Mouse (Mus musculus) brain, embryonic 14.5 days (tissue): ENCODE measurements at regions not wholly inside any gene's neighbourhood (a gene's known extent, or its start where the extent isn't known, plus 50 kb on each side); places are given as distances from the start of the nearest gene placed in this dataset.
A peak's percentile ranks its signal among the peaks of the same experiment; 100 is the strongest.

ENCODE experiments used
- DNase-seq: peaks from one replicate; pipeline ENCODE4 v3.0.0-alpha.2; 2011; ENCODE audit warnings: low read depth
- CTCF ChIP-seq: fragments of 200-500 bp; IDR thresholded peaks from 2 replicates; pipeline ENCODE4 v1.5.1; 2012; ENCODE audit warnings: inconsistent platforms, mild to moderate bottlenecking, moderate library complexity, borderline replicate concordance; ENCODE audit not compliant: insufficient read depth, insufficient read length; ENCODE audit errors: extremely low read depth
- POLR2A ChIP-seq: fragments of 200-500 bp; IDR thresholded peaks from 2 replicates; pipeline ENCODE4 v1.6.1; 2012; ENCODE audit warnings: mild to moderate bottlenecking, inconsistent platforms, borderline replicate concordance; ENCODE audit not compliant: poor library complexity, insufficient read depth, insufficient read length, severe bottlenecking; ENCODE audit errors: extremely low read depth

- TF ChIP-seq POLR2A (no peak), CTCF (no peak)
These were observed 106.5 kb upstream of the Sgk1 start for GRCm38 (mm10) chr10:21775441-21775840.

DNA sequence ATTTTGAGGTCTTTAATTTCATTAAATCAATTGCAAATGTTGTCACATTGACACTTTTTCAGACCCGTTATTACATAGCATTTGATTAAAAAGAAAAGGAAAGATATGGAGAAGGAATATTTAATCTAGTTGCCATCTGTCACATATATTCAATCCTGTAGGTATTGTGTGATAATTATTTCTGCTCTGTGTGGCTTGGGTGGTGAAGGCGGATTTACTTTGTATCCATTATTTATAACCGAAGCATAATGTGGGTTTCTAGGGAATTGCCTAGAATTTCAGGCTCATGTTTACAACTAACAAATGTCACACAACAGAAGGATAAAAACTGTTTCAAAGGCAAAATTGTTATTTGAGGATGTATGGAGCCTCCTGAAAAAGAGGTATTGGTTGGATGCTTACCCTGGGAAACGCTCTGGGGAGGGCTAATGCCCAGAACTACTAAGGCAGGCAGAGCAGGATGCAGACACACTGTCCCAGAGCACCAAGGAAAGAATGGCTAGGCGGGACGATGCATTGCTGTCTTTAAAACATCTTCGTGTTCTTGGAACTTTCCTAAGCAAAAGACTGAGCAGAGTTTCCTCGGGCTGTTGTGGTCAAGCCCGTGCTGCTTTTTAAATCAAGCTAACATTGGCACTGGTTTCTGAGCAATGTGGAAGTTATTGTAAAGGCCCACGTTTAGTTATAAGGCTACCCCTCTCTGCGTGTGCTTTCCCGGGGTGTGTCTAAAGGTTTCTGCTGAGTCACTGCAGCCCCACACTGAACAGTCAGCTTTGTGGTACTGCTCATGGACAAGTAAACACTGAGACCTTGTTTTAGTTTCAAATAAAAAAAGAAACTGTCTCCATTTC, 105.8 kb upstream of the Sgk1 start:
- no peak for TF ChIP-seq CTCF
- TF ChIP-seq POLR2A = no peak
- peak; percentile 52 for DNase-seq

More at GRCm38 (mm10) chr10:21775441-21775840, 106.5 kb upstream of the Sgk1 start:
- no peak for DNase-seq

GRCm38 (mm10) chr10:21776762-21777080, 105.3 kb upstream of the Sgk1 start:
- TF ChIP-seq POLR2A (no peak), CTCF (no peak)
- DNase-seq = no peak

GRCm38 (mm10) chr10:21777103-21777502, 104.9 kb upstream of the Sgk1 start:
- TF ChIP-seq CTCF = no peak
- no peak for TF ChIP-seq POLR2A
- no peak for DNase-seq

DNA sequence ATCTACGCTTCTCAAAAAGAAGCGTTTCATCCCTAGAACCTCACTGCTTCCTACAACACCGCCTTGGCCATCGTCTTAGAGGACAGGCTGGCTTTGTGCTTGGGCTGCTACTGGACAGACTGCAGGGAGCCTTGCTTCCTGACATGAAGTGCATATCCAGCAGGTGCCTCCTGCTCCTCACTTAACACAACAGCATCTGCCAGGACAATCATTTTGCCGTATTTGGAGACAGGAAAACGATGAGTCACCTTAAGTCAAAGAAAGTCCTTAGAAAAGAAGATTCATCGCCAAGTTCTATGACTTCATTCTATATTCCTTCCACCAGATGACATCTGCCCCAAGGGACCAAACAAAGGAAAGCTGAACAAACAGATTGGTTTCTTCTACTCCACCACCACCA, 98.5 kb upstream of the Sgk1 start:
- TF ChIP-seq CTCF (no peak), POLR2A (no peak)
- no peak for DNase-seq

DNA sequence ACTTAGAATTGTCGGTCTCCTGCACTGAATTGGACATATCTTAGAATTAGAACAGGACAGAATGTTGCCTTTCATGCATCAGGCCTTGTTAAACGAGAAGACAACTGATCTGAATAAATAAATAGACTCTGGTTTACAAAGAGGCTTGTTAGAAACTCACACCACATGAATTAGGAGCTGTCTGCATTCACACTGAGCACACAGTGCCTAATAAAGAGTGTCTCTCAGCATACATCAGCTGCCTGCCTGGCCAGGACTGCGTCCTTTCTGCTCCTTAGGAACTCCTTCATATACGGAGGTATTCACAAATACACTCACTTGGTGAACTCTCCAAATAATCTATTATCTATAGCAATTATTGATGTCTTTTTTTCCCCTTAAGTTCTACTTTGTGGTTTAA, 96.9 kb upstream of the Sgk1 start:
- no peak for TF ChIP-seq POLR2A
- no peak for TF ChIP-seq CTCF
- peak; percentile 56 for DNase-seq

DNA sequence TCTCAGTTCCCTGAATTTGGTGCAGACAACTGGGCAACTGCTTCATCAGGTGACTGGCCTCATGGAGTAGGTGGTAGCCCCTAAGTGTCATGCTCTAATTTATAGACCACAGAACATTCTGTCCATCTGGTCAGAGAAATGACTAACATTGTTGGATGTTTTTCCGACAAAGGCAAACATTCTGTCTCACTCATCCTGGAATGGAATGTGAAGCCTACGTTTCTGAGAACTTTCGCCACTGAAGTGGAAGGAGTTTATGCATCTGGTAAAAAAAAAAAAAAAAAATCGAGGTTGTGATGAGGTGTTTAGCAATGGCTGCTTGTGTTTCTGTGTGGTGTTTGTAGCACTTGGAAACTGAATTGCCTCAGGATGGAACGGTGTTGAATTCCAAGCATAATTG, 96.2 kb upstream of the Sgk1 start:
- TF ChIP-seq CTCF (no peak), POLR2A (no peak)
- DNase-seq = no peak

GRCm38 (mm10) chr10:21789847-21790530, 92.0 kb upstream of the Sgk1 start:
- no peak for TF ChIP-seq POLR2A
- no peak for TF ChIP-seq CTCF
- no peak for DNase-seq

DNA sequence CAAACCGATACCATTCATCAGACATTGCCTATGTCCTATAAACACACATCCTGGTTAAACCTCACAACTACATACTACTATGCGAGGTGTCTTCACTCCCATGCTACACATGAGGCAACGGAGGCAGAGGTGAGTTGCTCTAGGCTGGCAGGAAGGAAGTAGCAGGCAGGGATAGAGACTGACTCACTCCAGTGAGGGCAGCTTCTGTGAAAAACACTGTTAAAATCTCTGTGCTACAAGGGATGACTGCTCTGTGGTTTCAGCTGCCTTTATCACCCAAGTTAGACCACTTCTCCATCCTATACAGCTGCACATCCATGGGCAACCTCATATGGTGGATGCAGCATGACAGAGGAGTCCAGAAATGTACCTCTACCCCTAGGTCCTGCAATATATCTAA, 91.0 kb upstream of the Sgk1 start:
- DNase-seq = no peak
- TF ChIP-seq POLR2A (no peak), CTCF (no peak)

- DNase-seq = peak; percentile 45
- TF ChIP-seq CTCF (no peak), POLR2A (no peak)
These were observed 89.6 kb upstream of the Sgk1 start for GRCm38 (mm10) chr10:21792431-21792830.

GRCm38 (mm10) chr10:21793641-21794040, 88.3 kb upstream of the Sgk1 start:
- DNase-seq = peak; percentile 12
- TF ChIP-seq CTCF (no peak), POLR2A (no peak)

GRCm38 (mm10) chr10:21796386-21796785, 85.6 kb upstream of the Sgk1 start:
- DNase-seq = no peak
- TF ChIP-seq POLR2A = no peak
- no peak for TF ChIP-seq CTCF
